Mouse (Mus musculus) heart, postnatal 0 days (tissue): ENCODE data around the gene Atp12a. TPM values are rescaled to one million over a fixed set of nuclear protein-coding genes. Genes with fewer than 3 reads are reported as not detected.

Experiments used
- ATAC-seq: fragments of 200-750 bp; cut with Nextera tagmentation; 2 replicates; pipeline ENCODE4 v1.8.0; 2017; ENCODE audit warnings: low read depth, moderate number of reproducible peaks, moderate library complexity; ENCODE audit not compliant: insufficient read depth
- DNase-seq: peaks from one replicate; pipeline ENCODE4 v3.0.0-alpha.2; 2016; ENCODE audit warnings: low spot score
- H3K27ac ChIP-seq: fragments of 300-500 bp; sonication (generic); 2 replicates; pipeline ENCODE4 v1.5.1; 2014; ENCODE audit warnings: low read depth, mild to moderate bottlenecking
- H3K27me3 ChIP-seq: fragments of 300-500 bp; sonication (generic); 2 replicates; pipeline ENCODE4 v1.6.1; 2014; ENCODE audit warnings: low read length, mixed read lengths; ENCODE audit not compliant: control insufficient read depth, insufficient read depth
- H3K36me3 ChIP-seq: fragments of 300-500 bp; sonication (generic); replicated peaks from 2 replicates; pipeline ENCODE4 v1.6.1; 2014; ENCODE audit warnings: low read length, mixed read lengths; ENCODE audit not compliant: control insufficient read depth, insufficient read depth
- H3K4me1 ChIP-seq: fragments of 300-500 bp; sonication (generic); 2 replicates; pipeline ENCODE4 v1.6.1; 2014; ENCODE audit warnings: antibody characterized with exemption; ENCODE audit not compliant: control insufficient read depth, insufficient read depth
- H3K4me2 ChIP-seq: fragments of 300-500 bp; sonication (generic); 2 replicates; pipeline ENCODE4 v1.6.1; 2014; ENCODE audit warnings: low read depth, mild to moderate bottlenecking, low read length, moderate library complexity
- H3K4me3 ChIP-seq: fragments of 300-500 bp; sonication (generic); 2 replicates; pipeline ENCODE4 v1.5.1; 2014; ENCODE audit warnings: low read depth, low read length
- H3K9ac ChIP-seq: fragments of 300-500 bp; sonication (generic); replicated peaks from 2 replicates; pipeline ENCODE4 v1.6.1; 2014; ENCODE audit warnings: low read depth, low read length, mixed read lengths
- H3K9me3 ChIP-seq: fragments of 300-500 bp; sonication (generic); replicated peaks from 2 replicates; pipeline ENCODE4 v1.6.1; 2016; ENCODE audit warnings: low read length; ENCODE audit not compliant: control insufficient read depth
- CTCF ChIP-seq: IDR thresholded peaks from 2 replicates; pipeline ENCODE4 v1.5.1; 2016; ENCODE audit warnings: antibody characterized with exemption, control low read depth, low read depth
- EP300 ChIP-seq: IDR thresholded peaks from 2 replicates; pipeline ENCODE4 v1.6.1; 2016; ENCODE audit warnings: antibody characterized with exemption, low read depth
- WGBS: fragments of 180-500 bp; shearing (Covaris S2); extraction: QIAGEN DNeasy Blood & Tissue Kit; methylation state at CpG from one replicate; pipeline ENCODE4 v1.1.7; 2014; 5-methylcytosine and 5-hydroxymethylcytosine counted together
- polyA plus RNA-seq: library from polyadenylated mRNA; unstranded; fragments of >200 nt; fragmentation: Nextera tagmentation; extraction: Ambion mirVana; gene quantifications from 2 replicates; pipeline ENCODE4 v1.2.1, GENCODE M21; 2015
- total RNA-seq: library from RNA; depleted of rRNA; stranded (reverse); fragments of >200 nt; gene quantifications from 2 replicates; pipeline ENCODE4 v1.2.3, GENCODE M21; 2014; ENCODE audit warnings: low replicate concordance

Atp12a gene
- total and polyA plus RNA-seq, 2 experiments from 2014 or later = not detected

DNA sequence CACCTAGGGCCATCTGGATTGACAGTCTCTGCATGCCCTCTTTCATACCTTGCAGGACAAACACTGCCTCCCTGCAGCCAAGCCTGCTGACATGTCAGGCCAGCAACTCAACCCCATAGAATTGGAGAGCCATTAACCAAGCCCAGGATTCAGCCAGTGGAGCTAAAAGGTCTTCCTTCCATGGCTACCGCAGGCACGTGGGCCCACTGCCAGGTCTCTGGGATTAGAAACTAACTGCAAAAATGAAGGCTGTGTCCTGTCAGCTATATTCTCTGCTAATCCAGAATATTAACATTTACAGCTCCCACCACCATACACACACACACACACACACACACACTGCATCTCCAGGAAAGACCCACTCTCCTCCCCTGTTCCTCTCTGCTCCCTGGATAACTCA is 15.3 kb upstream of the Atp12a start:
- H3K9me3 ChIP-seq = no peaks in the 10 kb centered on the region
- H3K27me3 ChIP-seq = no peaks in the 10 kb centered on the region
- no peak for ATAC-seq
- TF ChIP-seq EP300 (no peak), CTCF (no peak)
- H3K4me1 ChIP-seq = no peaks in the 10 kb centered on the region
- H3K4me3 ChIP-seq = no peak overlapping the region
- no peak overlapping the region for H3K9ac ChIP-seq
- no peak overlapping the region for H3K27ac ChIP-seq
- no peaks in the 10 kb centered on the region for H3K36me3 ChIP-seq
- WGBS = 78% methylated on average over 2 of the region's 2 CpGs
- DNase-seq = no peak
- no peak overlapping the region for H3K4me2 ChIP-seq

DNA sequence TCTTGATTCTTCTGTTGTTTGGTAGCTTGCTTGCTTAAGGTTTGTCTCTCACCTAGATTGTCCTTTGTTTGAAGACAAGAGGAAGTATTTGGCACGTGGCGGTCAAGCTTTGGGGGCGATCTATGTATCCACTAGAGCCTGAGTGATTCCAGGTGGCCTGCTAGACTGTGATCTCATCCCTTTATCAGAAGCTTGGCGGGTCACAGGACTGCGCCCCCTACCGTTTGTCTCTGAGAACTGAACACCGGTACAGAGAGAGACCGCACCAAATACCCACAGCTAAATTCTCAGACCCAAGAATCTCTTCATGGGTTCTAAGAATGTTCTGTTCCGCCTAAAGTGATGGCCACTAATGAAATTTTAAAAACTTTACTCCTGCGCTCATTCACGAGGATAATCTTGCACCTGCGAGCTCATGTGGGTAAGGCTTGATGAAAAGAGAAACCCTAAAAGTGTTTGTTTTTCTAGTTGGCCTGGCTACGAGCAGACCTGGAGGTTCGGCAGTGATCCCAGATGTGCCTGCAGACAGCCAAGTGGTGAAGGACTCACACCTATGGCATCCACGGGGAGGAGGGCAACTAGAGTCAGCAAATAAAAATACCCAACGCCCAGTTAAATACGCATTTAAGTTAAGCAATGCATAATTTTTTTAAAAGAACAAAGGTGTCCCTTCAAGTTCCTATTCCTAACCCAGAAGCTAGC is 12.8 kb upstream of the Atp12a start:
- no peaks in the 10 kb centered on the region for H3K27me3 ChIP-seq
- WGBS = 26% methylated on average over 17 of the region's 17 CpGs
- no peak overlapping the region for H3K27ac ChIP-seq
- H3K9ac ChIP-seq = no peak overlapping the region
- DNase-seq = peak; percentile 54
- no peaks in the 10 kb centered on the region for H3K9me3 ChIP-seq
- H3K4me1 ChIP-seq = no peaks in the 10 kb centered on the region
- H3K4me3 ChIP-seq = no peak overlapping the region
- peak; percentile 53; the same call in 1 of the 2 replicates for ATAC-seq
- no peaks in the 10 kb centered on the region for H3K36me3 ChIP-seq
- no peak for TF ChIP-seq EP300
- peak; percentile 49 for TF ChIP-seq CTCF
- no peak overlapping the region for H3K4me2 ChIP-seq

DNA sequence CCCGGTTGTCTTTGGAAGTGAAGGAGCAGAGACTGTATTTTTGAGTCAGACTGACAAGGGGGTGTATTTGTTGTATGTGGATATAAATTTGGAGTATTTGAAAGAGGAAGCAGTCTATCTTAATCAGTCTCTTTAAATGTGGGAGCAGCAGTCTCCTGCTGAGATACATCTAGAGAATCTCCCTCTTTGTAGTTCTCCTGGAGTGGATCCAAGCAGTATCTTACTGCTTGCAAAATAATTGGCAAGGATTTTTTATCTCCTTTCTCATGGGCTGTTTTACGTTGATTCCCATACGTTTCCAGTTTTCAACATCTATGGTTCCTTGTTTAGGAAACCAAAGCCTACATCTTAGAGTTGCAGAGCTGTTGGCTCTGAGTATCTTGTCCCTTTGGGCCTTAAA is 10.1 kb upstream of the Atp12a start:
- H3K9ac ChIP-seq = no peak overlapping the region
- H3K9me3 ChIP-seq = no peaks in the 10 kb centered on the region
- H3K4me1 ChIP-seq = no peaks in the 10 kb centered on the region
- 53% methylated on average over 3 of the region's 3 CpGs for WGBS
- DNase-seq (no peak), ATAC-seq (no peak)
- no peak overlapping the region for H3K4me2 ChIP-seq
- no peaks in the 10 kb centered on the region for H3K36me3 ChIP-seq
- H3K27me3 ChIP-seq = no peaks in the 10 kb centered on the region
- TF ChIP-seq EP300 (no peak), CTCF (no peak)
- no peak overlapping the region for H3K27ac ChIP-seq
- no peak overlapping the region for H3K4me3 ChIP-seq

DNA sequence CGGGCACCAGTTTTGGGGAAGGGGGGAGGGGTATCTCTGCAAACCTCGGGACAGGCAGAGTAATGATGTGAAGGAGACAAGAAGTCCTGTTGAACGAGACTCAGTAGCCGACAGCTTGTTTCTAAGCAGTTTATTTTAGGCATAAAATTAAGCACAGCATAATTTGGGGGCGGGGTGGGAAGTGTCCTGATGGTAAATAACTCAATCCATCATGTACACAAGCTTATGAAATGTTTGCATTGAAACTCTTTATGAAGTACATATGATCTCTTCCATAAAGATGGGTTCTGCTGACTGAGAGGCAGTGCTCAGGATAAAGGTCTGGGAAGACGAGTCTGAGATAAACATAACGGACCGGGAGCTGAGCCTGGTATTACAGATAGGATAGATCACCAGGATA is 9.5 kb upstream of the Atp12a start:
- no peak overlapping the region for H3K27ac ChIP-seq
- H3K36me3 ChIP-seq = no peaks in the 10 kb centered on the region
- no peaks in the 10 kb centered on the region for H3K4me1 ChIP-seq
- no peaks in the 10 kb centered on the region for H3K27me3 ChIP-seq
- no peak overlapping the region for H3K4me2 ChIP-seq
- WGBS = 57% methylated on average over 8 of the region's 8 CpGs
- ATAC-seq (no peak), DNase-seq (no peak)
- TF ChIP-seq CTCF = no peak
- TF ChIP-seq EP300 = no peak
- no peak overlapping the region for H3K4me3 ChIP-seq
- H3K9me3 ChIP-seq = no peaks in the 10 kb centered on the region
- no peak overlapping the region for H3K9ac ChIP-seq

DNA sequence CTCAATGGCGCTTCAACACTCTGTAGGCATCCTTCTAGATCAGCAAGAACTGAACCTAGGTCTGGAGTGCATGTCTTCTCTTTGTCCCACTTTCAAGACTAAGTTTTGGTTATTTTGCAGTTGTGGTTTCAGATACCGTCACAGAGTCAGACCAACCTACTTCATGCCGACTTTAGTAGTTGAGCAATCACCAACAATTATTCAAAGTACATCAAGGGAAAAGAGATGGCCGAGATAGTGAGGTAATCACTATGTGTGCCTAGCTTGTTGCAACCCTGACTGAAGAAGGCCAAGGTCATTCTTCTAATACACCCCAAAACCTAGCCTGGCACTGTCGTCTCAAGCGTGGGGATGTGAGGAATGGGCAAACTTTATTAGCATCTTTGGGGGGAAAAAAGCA is 8.7 kb upstream of the Atp12a start:
- Histone ChIP-seq H3K27me3 (no peaks in the 10 kb centered on the region), H3K36me3 (no peaks in the 10 kb centered on the region), H3K4me1 (no peaks in the 10 kb centered on the region), H3K9me3 (no peaks in the 10 kb centered on the region), H3K9ac (no peak overlapping the region), H3K4me2 (no peak overlapping the region), H3K4me3 (no peak overlapping the region), H3K27ac (no peak overlapping the region)
- 80% methylated on average over 6 of the region's 6 CpGs for WGBS
- TF ChIP-seq CTCF (no peak), EP300 (no peak)
- no peak for ATAC-seq
- DNase-seq = no peak

DNA sequence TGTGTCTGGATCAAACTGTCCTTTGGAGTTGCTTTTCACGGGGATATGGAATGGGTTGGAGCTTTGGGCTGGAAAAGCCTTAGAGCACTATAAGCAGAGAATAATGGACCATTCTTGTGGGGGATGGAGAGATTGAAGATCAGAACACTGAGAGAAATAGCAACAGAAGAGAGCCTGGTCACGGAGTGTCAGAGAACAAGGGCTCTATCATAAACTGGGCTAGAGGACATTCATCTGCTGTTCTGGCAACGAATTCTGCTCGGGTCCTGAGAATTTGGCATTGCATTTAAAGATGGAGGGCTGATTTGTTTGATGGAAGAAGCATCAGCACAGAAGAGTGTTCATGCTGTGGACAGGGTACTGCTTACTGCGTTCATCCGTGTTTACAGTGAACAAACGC is 6.4 kb upstream of the Atp12a start:
- Histone ChIP-seq H3K27me3 (peaks cover 5% of the 10 kb centered on the region), H3K4me3 (no peak overlapping the region), H3K9ac (no peak overlapping the region), H3K4me1 (no peaks in the 10 kb centered on the region), H3K36me3 (no peaks in the 10 kb centered on the region), H3K4me2 (no peak overlapping the region), H3K9me3 (no peaks in the 10 kb centered on the region), H3K27ac (no peak overlapping the region)
- ATAC-seq (no peak), DNase-seq (no peak)
- TF ChIP-seq EP300 (no peak), CTCF (no peak)
- WGBS = 79% methylated on average over 7 of the region's 7 CpGs
